Mouse (Mus musculus): ENCODE results near the gene Zfp14. TPM values are rescaled to one million over a fixed set of nuclear protein-coding genes. Genes with fewer than 3 reads are reported as not detected.

Zfp14 gene
- total RNA-seq, 1 experiment: 2.1 TPM

DNA sequence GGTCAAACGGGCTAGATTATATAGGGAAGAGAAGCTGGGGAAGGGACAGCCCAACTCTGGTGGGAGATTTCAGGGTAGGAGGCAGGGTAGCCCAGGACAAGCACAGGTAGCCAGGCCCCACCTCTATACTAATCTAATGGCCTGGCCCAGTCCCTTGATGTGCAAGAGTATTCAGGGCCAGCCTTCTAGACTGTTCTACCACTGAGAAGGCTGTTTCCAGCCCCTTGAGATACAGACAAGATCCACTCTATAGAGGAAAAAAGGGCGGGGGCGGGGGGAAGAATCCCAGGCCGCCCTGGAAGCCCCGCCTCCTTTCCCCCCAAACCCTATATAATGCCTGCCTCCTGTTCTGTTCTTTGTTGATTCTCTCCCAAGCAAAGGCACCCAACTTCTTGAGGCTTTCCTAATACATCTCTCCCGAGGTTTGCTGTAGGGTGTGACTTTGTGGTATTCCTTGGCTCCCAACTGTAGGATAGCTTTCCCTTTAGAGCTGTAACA is 42.8 kb upstream of the Zfp14 start:
- H3K27ac ChIP-seq (ENCODE audit: insufficient read depth, low read depth, low read length, poor library complexity, severe bottlenecking): no peak overlapping the region
- H3K4me1 ChIP-seq (ENCODE audit: control insufficient read depth in 2 of 2, insufficient read depth in 2 of 2, low read length in 2 of 2, poor library complexity in 1 of 2): peaks cover 0 to 17% of the 10 kb centered on the region in 2 experiments; a peak in 2 of 4 replicates
- TF ChIP-seq HCFC1 (IDR thresholded peaks at IDR 0.05; ENCODE audit: borderline replicate concordance, insufficient read depth, low read length) (no peak), ZC3H11A (IDR thresholded peaks at IDR 0.05; ENCODE audit: borderline replicate concordance, low read depth, low read length) (no peak), ZNF384 (IDR thresholded peaks at IDR 0.05; ENCODE audit: low read depth, low read length) (no peak), MAFK (IDR thresholded peaks at IDR 0.05; ENCODE audit: insufficient read depth, low read depth, low read length) (no peak), CHD2 (IDR thresholded peaks at IDR 0.05; ENCODE audit: low read depth, low read length) (no peak)
- peak overlapping the region; percentile 77 to 82; a peak in 3 of 4 replicates for H3K4me3 ChIP-seq (ENCODE audit: insufficient read depth in 1 of 2, low read depth in 1 of 2, low read length in 2 of 2, poor library complexity in 1 of 2, severe bottlenecking in 1 of 2)
- no peak for DNase-seq (ENCODE audit: low read depth, low spot score)
- in situ Hi-C loops (cut with MboI; ENCODE audit: low sequenced_read_pairs in 2 of 2, unreplicated experiment in 2 of 2): no loop called here
- H3K36me3 ChIP-seq (ENCODE audit: control insufficient read depth, insufficient read depth, low read length, poor library complexity, severe bottlenecking): no peaks in the 10 kb centered on the region
- H3K9me3 ChIP-seq (ENCODE audit: control insufficient read depth, insufficient read depth, low read depth, low read length): no peaks in the 10 kb centered on the region
- no peak overlapping the region; the same call in 1 of the 2 replicates for H3K9ac ChIP-seq (ENCODE audit: insufficient read depth, low read depth, low read length, poor library complexity, severe bottlenecking)

DNA sequence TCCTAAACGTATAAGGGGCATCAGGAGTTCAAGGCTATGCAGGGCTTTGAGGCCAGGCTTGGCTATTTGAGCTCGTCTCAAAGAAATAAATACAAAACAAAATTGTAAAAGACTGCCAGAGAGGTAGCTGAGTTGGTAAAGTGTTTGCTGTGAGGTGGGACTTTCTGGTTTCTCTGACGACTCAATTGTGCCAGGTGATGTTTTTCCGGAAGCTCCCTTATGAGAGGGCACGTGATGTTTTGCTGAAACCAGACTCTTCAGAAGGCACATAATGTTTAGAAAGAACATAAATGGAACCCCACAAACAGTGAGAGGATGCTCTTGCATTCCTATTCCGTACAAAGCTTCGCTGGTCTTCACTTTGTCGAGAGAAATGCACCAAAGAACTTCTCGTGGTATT is 41.5 kb upstream of the Zfp14 start:
- Histone ChIP-seq H3K4me3 (ENCODE audit: insufficient read depth in 1 of 2, low read depth in 1 of 2, low read length in 2 of 2, poor library complexity in 1 of 2, severe bottlenecking in 1 of 2) (no peak overlapping the region), H3K4me1 (ENCODE audit: control insufficient read depth in 2 of 2, insufficient read depth in 2 of 2, low read length in 2 of 2, poor library complexity in 1 of 2) (peaks cover 3 to 11% of the 10 kb centered on the region in 2 experiments; a peak in 3 of 4 replicates), H3K36me3 (ENCODE audit: control insufficient read depth, insufficient read depth, low read length, poor library complexity, severe bottlenecking) (no peaks in the 10 kb centered on the region), H3K27ac (ENCODE audit: insufficient read depth, low read depth, low read length, poor library complexity, severe bottlenecking) (no peak overlapping the region), H3K9ac (ENCODE audit: insufficient read depth, low read depth, low read length, poor library complexity, severe bottlenecking) (no peak overlapping the region), H3K9me3 (ENCODE audit: control insufficient read depth, insufficient read depth, low read depth, low read length) (no peaks in the 10 kb centered on the region)
- TF ChIP-seq CHD2 (IDR thresholded peaks at IDR 0.05; ENCODE audit: low read depth, low read length) (no peak), ZNF384 (IDR thresholded peaks at IDR 0.05; ENCODE audit: low read depth, low read length) (no peak), ZC3H11A (IDR thresholded peaks at IDR 0.05; ENCODE audit: borderline replicate concordance, low read depth, low read length) (no peak), MAFK (IDR thresholded peaks at IDR 0.05; ENCODE audit: insufficient read depth, low read depth, low read length) (no peak), HCFC1 (IDR thresholded peaks at IDR 0.05; ENCODE audit: borderline replicate concordance, insufficient read depth, low read length) (no peak)
- in situ Hi-C loops (cut with MboI; ENCODE audit: low sequenced_read_pairs in 2 of 2, unreplicated experiment in 2 of 2): no loop called here
- DNase-seq (ENCODE audit: low read depth, low spot score): no peak

DNA sequence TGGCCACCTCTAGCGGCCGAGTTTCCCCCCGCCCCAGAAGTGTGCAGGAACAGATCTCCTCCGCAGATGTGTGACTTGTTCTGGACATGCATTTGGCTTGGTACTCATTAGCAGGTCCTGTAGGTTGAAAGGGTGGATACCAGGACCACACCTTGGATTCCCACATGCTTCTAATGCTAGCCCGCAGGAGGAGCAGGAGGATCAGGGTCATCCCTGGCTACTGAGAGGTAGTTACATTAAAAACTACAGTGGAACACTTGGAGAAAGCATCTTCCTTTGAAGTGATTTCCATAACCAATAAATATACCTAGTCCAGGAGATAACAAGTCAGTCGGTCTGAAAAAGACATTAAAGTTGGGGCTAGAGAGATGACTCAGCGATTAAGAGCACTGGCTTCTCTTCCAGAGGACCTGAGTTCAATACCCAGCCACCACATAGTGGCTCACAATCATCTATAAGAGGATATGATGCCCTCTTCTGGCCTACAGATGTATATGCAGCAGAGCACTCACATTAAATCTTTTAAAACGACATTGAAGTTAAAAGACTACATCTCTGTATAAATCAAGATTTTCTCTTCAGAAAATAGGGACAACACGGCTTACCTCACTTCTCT is 39.9 kb upstream of the Zfp14 start:
- Histone ChIP-seq H3K27ac (ENCODE audit: insufficient read depth, low read depth, low read length, poor library complexity, severe bottlenecking) (peak overlapping the region; percentile 85), H3K4me3 (ENCODE audit: insufficient read depth in 1 of 2, low read depth in 1 of 2, low read length in 2 of 2, poor library complexity in 1 of 2, severe bottlenecking in 1 of 2) (peak overlapping the region; percentile 63), H3K9me3 (ENCODE audit: control insufficient read depth, insufficient read depth, low read depth, low read length) (no peaks in the 10 kb centered on the region), H3K36me3 (ENCODE audit: control insufficient read depth, insufficient read depth, low read length, poor library complexity, severe bottlenecking) (peaks cover 4% of the 10 kb centered on the region; the same call in 1 of the 2 replicates), H3K9ac (ENCODE audit: insufficient read depth, low read depth, low read length, poor library complexity, severe bottlenecking) (peak overlapping the region; percentile 72; the same call in 1 of the 2 replicates), H3K4me1 (ENCODE audit: control insufficient read depth in 2 of 2, insufficient read depth in 2 of 2, low read length in 2 of 2, poor library complexity in 1 of 2) (peaks cover 5 to 8% of the 10 kb centered on the region in 2 experiments)
- peak; percentile 32; the same call in 1 of the 2 replicates for TF ChIP-seq MAFK (IDR thresholded peaks at IDR 0.05; ENCODE audit: insufficient read depth, low read depth, low read length)
- TF ChIP-seq ZNF384 (IDR thresholded peaks at IDR 0.05; ENCODE audit: low read depth, low read length): no peak
- DNase-seq (ENCODE audit: low read depth, low spot score): no peak
- in situ Hi-C loops (cut with MboI; ENCODE audit: low sequenced_read_pairs in 2 of 2, unreplicated experiment in 2 of 2): no loop called here

DNA sequence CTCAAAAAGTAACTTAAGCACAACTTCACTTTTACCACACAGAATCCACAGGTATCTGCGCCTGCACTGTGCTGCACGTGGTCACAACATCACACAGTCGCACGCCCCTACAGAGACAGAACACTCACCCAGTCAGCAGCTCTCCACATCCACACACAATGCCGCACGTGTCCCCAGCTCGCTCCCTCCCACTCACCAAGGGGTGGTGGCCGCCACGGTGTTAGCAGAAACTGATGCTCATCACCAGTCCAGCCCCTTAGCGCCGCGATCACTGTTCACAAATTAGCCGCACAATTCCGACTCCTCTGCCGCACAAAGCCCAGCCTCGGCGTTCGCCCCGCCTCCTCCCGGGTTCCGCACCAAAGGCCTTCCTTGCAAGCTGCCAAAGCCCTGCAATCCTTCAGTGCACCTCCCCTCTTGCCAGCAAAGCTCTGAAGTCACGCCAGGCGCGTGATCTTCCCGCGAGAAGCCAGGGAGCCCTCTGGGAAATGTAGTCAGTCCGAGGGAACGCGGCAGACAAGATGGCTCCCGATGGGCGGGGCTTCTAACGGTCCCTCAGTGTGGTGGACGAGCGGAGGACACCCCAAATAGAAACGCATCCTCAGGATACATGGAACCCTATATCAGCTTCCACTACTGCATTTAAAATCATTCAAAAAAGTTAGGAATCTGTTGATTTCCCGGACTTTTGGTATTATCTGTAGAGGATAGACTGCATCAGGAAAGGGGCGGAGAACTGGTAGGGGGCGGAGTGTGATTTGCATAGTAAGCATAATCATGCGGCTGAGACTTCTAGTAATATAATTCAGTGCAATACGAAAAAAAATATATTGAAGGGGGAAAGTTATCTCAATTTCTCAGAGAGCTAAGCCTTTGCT is 39.2 kb upstream of the Zfp14 start, which contains the start of the genes Gm26920 and Zfp566:
Gene Gm26920, minus strand, starts transcription at position 319 of the 878 bp plus-strand sequence.
Gene Zfp566, minus strand, starts transcription at position 436 of the 878 bp plus-strand sequence.
- Histone ChIP-seq H3K4me3 (ENCODE audit: insufficient read depth in 1 of 2, low read depth in 1 of 2, low read length in 2 of 2, poor library complexity in 1 of 2, severe bottlenecking in 1 of 2) (peak within 1 kb of the TSS; percentile 74 to 97), H3K4me1 (ENCODE audit: control insufficient read depth in 2 of 2, insufficient read depth in 2 of 2, low read length in 2 of 2, poor library complexity in 1 of 2) (peaks cover 5 to 10% of the 10 kb centered on the region in 2 experiments), H3K27ac (ENCODE audit: insufficient read depth, low read depth, low read length, poor library complexity, severe bottlenecking) (peak within 1 kb of the TSS; percentile 85), H3K36me3 (ENCODE audit: control insufficient read depth, insufficient read depth, low read length, poor library complexity, severe bottlenecking) (peaks cover 9% of the 10 kb centered on the region), H3K9me3 (ENCODE audit: control insufficient read depth, insufficient read depth, low read depth, low read length) (no peaks in the 10 kb centered on the region), H3K9ac (ENCODE audit: insufficient read depth, low read depth, low read length, poor library complexity, severe bottlenecking) (peak within 1 kb of the TSS; percentile 93)
- in situ Hi-C loops (cut with MboI; ENCODE audit: low sequenced_read_pairs in 2 of 2, unreplicated experiment in 2 of 2): no loop called here
- DNase-seq (ENCODE audit: low read depth, low spot score): peak; percentile 96
- TF ChIP-seq HCFC1 (IDR thresholded peaks at IDR 0.05; ENCODE audit: borderline replicate concordance, insufficient read depth, low read length) (peak; percentile 96), MAFK (IDR thresholded peaks at IDR 0.05; ENCODE audit: insufficient read depth, low read depth, low read length) (peak; percentile 91), CHD2 (IDR thresholded peaks at IDR 0.05; ENCODE audit: low read depth, low read length) (peak; percentile 100), ZNF384 (IDR thresholded peaks at IDR 0.05; ENCODE audit: low read depth, low read length) (no peak), ZC3H11A (IDR thresholded peaks at IDR 0.05; ENCODE audit: borderline replicate concordance, low read depth, low read length) (no peak)

Data from ES-E14 (cell line).